Mouse (Mus musculus): ENCODE measurements around the gene St8sia4.
"Not testable (repeated sequence)": the region's sequence is repeated elsewhere in the genome, so short reads cannot be mapped to it uniquely, and the experiment has no call there.

Gene St8sia4

GRCm38 (mm10) chr1:95596825-95597224 lies 70.5 kb downstream of the St8sia4 start:
- DNase-seq (ENCODE audit: low spot score in 2 of 2) = no peak

- DNase-seq (ENCODE audit: low spot score in 2 of 2) = no peak
Observed at GRCm38 (mm10) chr1:95591101-95591500, 76.3 kb downstream of the St8sia4 start.

GRCm38 (mm10) chr1:95590108-95590507 lies 77.3 kb downstream of the St8sia4 start:
- DNase-seq (ENCODE audit: low spot score in 2 of 2) = no peak

GRCm38 (mm10) chr1:95589471-95589870 lies 77.9 kb downstream of the St8sia4 start:
- no peak for DNase-seq (ENCODE audit: low spot score in 2 of 2)

- no peak for DNase-seq (ENCODE audit: low spot score in 2 of 2)
Observed at GRCm38 (mm10) chr1:95583310-95583709, 84.1 kb downstream of the St8sia4 start.

DNA sequence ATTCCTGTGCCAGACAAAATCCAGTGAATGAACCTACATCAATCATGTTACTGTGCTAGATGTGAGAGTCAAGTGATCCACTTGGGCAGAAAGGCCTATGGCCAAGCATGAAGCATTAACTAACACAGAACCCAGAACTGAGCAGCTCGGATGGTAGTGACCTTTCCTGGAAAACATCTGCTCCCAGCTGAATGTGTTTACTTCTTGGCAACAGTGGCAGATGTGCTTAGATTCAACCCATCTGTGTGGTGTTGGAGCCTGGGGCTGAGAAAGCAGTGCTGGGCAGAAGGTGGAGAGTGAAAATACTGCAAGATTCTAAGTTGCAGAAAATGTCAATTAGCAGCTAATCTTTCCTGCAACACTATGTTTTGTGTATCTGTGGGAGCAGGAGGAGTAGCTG lies 85.1 kb downstream of the St8sia4 start:
- DNase-seq (ENCODE audit: low spot score in 2 of 2) = no peak

DNA sequence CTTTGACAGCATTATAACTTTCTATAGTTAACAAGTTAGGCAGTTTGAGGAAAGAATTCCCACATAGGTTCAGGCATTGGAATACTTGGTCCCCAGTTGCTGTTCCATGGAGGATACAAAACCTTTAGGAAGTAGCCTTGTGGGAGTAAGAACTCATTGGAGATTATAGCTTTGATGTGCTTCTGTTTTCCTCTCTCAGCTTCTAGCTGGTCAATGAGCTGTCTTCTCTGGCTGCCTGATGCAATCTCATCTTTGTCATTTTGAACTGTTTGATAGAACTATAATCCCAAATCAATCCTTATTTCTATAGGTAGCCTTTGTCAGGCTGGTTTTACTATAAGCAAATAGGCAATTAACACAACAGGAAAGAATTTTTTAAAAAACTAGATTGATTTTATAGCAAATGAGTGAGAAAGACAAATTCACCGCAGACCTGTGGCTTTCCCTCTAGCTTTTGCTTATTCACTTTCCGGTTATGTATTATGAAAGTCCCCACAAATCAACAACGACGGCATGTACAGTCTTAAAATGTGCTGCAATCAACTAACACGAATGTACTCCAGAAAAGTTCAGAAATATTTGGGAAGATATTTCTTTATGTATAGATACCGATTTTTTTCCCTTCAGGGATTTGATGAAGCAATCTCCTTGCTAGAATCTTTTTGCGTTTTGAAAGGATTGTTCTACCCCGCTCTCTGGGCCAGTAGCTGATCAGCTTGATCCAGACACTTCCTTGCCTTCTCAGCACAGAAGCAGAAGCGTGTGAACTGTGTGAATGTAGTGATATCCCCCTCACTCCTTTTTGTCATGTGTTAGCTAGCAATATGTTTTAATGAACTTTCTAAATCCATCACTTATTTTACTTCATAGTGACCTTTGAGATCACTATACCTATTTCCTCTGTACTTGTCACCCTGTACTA lies 94.5 kb downstream of the St8sia4 start:
- no peak for DNase-seq (ENCODE audit: low spot score in 2 of 2)

DNA sequence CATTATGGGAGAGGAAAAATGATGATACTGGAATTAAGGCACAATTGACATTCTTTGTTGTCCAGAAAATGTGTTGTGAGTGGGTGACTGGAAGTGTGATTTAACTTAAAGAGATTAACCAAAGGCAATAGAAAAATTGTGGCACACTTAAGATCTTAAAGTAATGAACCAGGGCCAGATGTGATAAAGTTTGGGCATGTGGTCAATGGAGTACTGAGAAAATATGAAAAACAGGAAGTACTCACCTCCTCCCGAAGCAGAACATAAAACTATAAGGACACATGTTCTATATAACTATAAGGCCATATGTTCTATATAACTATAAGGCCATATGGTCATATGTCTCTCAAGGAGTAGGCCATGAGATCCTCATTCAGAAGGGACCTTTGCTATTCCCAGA lies 96.3 kb downstream of the St8sia4 start:
- no peak for DNase-seq (ENCODE audit: low spot score in 2 of 2)

GRCm38 (mm10) chr1:95554556-95554955 lies 112.8 kb downstream of the St8sia4 start:
- not testable (repeated sequence) for DNase-seq (ENCODE audit: low spot score in 2 of 2)

- DNase-seq (ENCODE audit: low spot score in 2 of 2) = no peak
Observed at GRCm38 (mm10) chr1:95541460-95541859, 125.9 kb downstream of the St8sia4 start.

Measured in frontal cortex, postnatal 14 days (tissue).